Mouse (Mus musculus): ENCODE data around the gene Krt9. TPM values are rescaled to one million over a fixed set of nuclear protein-coding genes. Genes with fewer than 3 reads are reported as not detected.
"Not testable (repeated sequence)": the region's sequence is repeated elsewhere in the genome, so short reads cannot be mapped to it uniquely, and the experiment has no call there.

Krt9 gene
- 1 to 10 TPM; 1.8 to 2.1 TPM for total RNA-seq (2021)
- long read RNA-seq, experiment 1 = 0 reads
- long read RNA-seq, experiment 2 = 0 reads

- DNase-seq (ENCODE audit: low spot score in 2 of 2) = no peak
Measured at GRCm38 (mm10) chr11:100192992-100193391, at the start of gene Krt9. TSS of gene Krt9 (minus strand) at chr11:100193246.

GRCm38 (mm10) chr11:100240272-100240671 is 47.2 kb upstream of the Krt9 start:
- DNase-seq (ENCODE audit: low spot score in 2 of 2) = not testable (repeated sequence)

GRCm38 (mm10) chr11:100221741-100222140 is 28.7 kb upstream of the Krt9 start:
- DNase-seq (ENCODE audit: low spot score in 2 of 2) = no peak

GRCm38 (mm10) chr11:100219304-100219703 is 26.3 kb upstream of the Krt9 start:
- DNase-seq (ENCODE audit: low spot score in 2 of 2) = no peak

DNA sequence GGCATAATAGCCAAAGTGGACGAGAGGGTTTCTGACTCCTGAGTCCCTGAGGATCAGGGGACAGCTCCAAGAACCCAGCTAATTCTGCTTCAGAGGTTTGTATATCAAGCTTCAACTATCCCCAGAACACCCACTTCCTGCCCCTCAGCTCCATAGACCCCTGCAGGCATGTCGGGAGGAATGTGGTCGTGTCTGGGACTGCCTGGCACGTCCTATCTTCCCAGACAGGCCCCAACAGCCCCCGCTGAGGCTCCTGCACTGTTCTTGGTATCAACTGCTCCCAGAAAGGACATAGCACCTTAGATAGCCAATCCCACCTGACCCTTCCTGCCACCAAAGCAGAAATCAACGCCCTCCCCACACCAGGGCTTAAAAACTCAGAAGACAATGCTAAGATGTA is 15.5 kb upstream of the Krt9 start:
- DNase-seq (ENCODE audit: low spot score in 2 of 2) = no peak

DNA sequence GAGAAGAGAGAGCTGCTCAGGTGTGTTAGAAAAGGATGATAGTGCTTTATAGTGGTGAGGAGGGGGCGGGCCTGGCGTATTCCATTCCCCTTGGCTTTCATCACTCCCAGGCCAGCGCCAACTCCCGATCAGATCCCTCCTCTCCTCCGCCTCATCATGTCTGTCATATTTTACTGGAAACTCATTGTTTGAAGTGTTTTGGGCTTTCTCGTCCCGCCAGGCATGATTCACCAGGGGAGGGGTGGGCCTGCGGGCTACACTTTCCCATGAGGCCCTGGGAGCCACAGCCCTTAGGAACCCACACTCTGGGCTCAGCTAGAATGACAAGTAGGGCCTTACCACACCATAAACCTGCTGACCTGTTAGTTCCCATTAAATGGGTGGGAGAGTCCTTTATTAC is 14.5 kb upstream of the Krt9 start, which contains the start of gene Krt14:
Gene Krt14, minus strand, starts transcription at position 51 of the 400 bp plus-strand sequence.
- no peak for DNase-seq (ENCODE audit: low spot score in 2 of 2)

DNA sequence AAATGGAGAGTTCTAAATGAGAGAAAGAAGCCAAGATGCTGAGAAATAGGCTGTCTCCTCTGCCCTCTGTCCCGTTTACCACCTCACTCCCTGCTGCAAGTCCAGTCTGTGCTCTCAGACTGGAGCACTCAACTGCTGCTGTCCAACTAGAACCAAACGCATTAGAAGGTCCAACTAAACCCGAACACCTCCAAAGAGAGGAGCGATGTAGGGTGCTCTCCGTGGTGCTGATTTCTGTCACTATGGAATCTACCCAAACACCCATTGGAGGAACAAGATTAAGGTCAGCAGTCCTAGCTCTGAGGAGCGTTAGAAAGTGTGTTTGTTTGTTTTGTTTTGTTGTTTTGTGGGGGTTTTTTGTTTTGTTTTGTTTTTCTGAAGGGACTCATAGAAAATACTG is 10.4 kb upstream of the Krt9 start:
- DNase-seq (ENCODE audit: low spot score in 2 of 2) = no peak

GRCm38 (mm10) chr11:100202906-100203305 is 9.9 kb upstream of the Krt9 start:
- DNase-seq (ENCODE audit: low spot score in 2 of 2) = no peak

- DNase-seq (ENCODE audit: low spot score in 2 of 2) = peak; percentile 35 to 49
Measured at GRCm38 (mm10) chr11:100200104-100200820, 7.2 kb upstream of the Krt9 start.

GRCm38 (mm10) chr11:100198666-100199065 is 5.6 kb upstream of the Krt9 start:
- no peak for DNase-seq (ENCODE audit: low spot score in 2 of 2)

DNA sequence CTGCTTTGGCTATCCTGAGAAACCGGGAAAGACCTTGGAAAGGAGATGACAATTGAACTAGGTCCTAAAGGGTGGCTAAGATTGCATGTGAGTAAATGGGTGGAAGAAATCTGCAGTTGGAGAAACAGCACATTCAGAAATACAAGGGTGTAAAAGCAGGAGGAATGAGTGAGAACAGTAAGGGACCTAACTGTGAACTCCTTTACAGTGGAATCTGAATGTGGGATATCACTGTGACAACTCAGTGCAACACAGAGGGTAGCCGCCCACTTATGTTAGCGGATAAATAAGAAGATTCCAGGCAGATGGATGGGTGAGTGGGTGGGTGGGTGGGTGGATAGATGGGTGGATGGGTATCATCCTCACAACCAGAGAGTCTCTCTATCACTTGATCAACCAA is 1.2 kb downstream of the Krt9 start:
- DNase-seq (ENCODE audit: low spot score in 2 of 2) = no peak

DNA sequence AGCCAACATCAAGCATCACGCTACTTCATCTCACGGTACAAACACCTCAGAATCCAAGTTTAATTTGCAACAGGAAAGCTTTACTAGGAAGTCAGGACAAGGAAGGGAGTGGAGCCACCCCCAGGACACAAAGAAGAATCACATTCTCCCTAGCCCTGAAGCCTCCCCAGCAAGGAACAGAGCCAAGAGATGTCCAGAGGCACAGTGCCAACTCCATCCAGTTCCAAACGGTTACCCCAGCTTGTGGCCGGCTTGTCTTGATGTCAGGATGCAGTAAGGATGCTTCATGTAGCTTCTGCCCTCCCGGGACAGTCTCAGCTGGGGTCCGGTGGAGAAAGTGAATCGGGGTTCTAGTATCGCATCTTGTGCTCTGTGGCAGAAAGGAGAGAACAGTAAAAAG is 6.3 kb downstream of the Krt9 start:
- no peak for DNase-seq (ENCODE audit: low spot score in 2 of 2)

DNA sequence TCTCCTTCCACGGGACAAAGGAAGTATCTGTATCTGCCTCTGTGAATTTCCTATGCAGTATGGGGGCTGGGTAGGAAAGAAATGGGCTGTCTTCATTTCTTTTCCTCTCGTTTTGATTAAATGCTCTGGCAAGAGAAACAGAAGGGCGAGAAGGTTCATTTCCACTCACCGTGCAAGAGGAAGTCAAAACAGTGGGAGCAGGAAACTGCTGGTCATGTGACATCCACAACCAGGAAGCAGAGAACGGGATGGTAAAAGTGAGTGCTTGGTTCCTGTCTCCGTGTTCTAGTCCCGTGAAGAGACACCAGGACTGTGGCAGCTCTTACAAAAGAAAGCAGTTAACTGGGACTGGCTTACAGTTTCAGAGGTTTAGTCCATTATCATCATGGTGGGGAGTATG is 11.3 kb downstream of the Krt9 start:
- DNase-seq (ENCODE audit: low spot score in 2 of 2) = no peak

GRCm38 (mm10) chr11:100179260-100179659 is 13.8 kb downstream of the Krt9 start:
- DNase-seq (ENCODE audit: low spot score in 2 of 2) = no peak

DNA sequence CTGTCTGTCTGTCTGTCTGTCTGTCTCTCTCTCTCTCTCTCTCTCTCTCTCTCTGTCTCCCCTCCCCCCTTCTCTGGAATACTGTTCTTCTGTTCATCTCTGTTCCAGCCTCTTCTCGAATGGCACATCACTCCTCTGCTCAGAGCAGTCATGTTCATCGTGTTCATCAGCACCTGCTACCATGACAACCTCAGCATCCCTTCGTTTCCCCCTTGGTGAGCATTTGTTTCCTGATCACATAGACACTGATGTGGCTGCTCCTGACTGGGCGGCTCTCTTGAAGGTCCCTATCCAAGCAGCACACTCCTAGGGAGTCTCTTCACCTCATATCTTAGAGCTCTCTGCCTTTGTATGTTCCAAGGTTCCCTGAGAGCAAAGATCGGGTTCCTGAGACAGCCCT is 14.7 kb downstream of the Krt9 start:
- DNase-seq (ENCODE audit: low spot score in 2 of 2) = peak; percentile 22 to 61

DNA sequence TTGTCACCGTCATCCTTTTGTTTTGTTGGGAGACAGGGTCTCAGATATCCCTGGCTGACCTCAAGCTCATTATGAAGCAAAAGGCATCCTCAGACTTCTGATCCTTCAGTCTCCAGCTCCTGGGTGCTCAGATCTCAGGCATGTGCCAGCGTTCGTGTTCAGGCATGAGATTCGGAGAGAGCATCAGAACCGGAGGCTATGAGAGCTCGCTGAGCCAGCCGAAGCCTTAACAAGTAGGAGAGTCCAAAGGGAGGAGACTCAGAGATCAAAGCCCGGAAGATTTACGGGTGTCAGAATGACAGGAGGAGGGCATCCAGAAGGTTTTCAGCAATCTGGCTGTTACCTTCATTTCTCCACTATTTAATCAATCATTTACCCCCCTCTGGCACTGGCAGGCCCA is 16.3 kb downstream of the Krt9 start:
- DNase-seq (ENCODE audit: low spot score in 2 of 2) = no peak

DNA sequence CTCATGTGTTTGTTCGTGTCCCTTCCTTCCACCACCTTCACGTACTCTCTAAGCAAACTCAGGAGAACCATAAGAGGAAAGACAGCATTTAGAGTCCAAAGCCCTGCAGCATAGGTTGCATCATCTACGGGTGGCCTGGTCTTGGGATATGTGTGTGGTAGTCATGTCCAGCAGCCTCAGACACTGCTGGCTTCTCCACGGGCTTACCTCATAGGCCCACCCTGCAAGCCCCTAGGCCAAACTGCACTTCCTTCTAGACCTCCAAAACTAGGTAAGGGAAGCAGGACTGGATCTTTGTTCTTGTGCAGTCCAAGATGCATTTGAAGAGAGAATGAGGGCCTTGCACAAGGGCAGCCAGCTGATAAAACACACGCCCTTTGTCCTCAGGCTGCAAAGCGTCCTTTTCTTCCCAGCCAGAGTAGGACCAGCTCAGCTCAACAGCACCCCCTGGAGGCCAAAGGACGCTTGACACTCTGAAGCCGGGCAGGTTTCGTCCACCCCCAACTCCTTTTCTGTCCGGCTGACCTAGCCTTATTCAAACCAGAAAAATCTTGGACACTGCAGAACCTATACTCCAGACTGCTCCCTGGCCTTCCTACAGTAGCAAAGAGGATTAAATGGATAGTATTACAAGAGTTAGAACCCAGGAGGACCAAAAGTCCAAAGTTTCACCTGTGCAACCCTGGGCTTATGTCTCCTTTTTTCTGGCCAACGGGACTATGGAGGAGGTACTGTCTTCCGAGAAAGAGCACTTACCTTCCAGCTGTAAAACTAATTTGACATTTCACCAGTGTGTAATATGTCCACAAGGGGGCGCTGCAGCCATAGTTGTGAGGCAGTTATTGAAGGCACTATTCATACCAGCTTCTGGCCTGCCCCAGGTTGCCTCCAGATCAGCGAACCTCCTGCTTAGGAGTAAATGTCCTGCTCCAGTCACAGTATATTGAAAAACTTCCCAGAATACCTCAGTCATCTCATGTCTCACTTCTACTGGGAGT is 24.0 kb downstream of the Krt9 start:
- DNase-seq (ENCODE audit: low spot score in 2 of 2) = peak; percentile 67 to 81

- no peak for DNase-seq (ENCODE audit: low spot score in 2 of 2)
Measured at GRCm38 (mm10) chr11:100168071-100168470, 25.0 kb downstream of the Krt9 start.

DNA sequence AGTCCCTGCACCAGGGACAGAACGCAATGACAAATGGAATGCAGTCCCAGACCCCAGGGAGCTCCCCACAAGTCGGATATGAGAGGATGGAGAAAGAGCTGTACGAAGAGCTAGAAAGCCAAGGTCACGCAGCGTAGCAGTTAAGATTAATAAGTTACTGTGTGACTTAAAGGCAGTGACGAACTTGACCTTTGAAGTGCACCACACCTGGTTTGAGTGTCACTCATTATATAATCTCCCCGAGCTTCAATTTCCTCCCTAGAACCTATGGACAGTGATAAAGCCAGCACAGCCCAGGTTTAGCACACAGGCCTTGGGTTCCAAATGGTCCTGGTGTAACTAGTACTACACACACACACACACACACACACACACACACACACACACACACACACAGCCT is 28.7 kb downstream of the Krt9 start:
- no peak for DNase-seq (ENCODE audit: low spot score in 2 of 2)

DNA sequence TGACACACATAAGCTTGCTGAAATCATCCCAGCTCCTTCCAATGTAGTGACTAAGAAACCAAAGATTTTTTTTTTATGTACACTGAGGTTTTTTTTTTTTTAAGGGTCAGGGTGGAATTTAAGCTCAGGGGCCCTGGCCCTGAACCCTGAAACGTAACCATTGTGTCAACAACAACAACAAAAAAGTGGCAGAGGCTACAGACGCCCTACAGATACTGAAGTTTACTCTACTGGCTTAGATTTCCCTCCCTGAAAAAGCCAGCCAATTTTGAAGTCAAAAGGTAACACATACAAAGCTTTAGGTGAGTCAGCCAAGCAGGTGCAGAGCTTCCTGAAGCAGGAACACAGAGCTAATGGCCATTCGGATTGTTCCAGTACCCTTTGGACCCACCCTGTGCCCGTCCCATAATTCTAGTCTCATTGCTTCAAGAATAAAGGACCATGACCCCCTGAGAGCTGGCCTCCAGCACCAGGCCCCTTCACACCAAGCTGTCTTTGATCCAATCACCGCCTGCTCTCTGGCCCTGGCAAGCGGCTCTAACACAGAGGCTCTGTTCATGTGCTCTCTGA is 35.1 kb downstream of the Krt9 start:
- no peak for DNase-seq (ENCODE audit: low spot score in 2 of 2)

DNA sequence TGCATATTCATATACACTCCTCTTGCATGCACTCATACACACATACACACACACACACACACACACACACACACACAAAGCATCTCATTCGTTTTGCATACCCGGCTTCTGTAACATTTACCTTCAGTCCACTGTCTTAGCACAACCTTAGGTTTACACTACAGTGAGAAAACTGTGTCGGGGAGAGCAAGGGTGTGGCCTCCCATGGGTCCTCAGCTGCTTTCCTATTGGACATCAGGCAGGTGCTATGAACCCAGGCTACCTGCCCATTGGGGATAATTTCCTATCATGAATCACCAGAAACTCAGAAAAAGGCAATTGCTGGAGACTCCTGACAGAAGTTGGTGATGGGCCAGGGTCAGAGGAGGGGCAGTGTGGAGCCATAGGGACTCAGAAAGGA is 35.7 kb downstream of the Krt9 start:
- no peak for DNase-seq (ENCODE audit: low spot score in 2 of 2)
